Mouse (Mus musculus) hindbrain, embryonic 15.5 days (tissue): ENCODE measurements around the gene Tbce. TPM values are rescaled to one million over a fixed set of nuclear protein-coding genes. Genes with fewer than 3 reads are reported as not detected.
"Not testable (repeated sequence)": the region's sequence is repeated elsewhere in the genome, so short reads cannot be mapped to it uniquely, and the experiment has no call there.

Experiments
- ATAC-seq: fragments of 200-750 bp; cut with Nextera tagmentation; 2 replicates; pipeline ENCODE4 v1.8.0; 2017; ENCODE audit warnings: low read depth, moderate number of reproducible peaks, moderate TSS enrichment; ENCODE audit not compliant: low FRiP score
- H3K27ac ChIP-seq: fragments of 300-500 bp; sonication (generic); replicated peaks from 2 replicates; pipeline ENCODE4 v1.5.1; 2015; ENCODE audit warnings: mild to moderate bottlenecking, inconsistent platforms
- H3K27me3 ChIP-seq: fragments of 300-500 bp; sonication (generic); 2 replicates; pipeline ENCODE4 v1.6.1; 2015; ENCODE audit warnings: control low read depth, inconsistent platforms
- H3K36me3 ChIP-seq: fragments of 300-500 bp; sonication (generic); 2 replicates; pipeline ENCODE4 v1.6.1; 2015; ENCODE audit warnings: control low read depth, inconsistent platforms
- H3K4me1 ChIP-seq: fragments of 300-500 bp; sonication (generic); replicated peaks from 2 replicates; pipeline ENCODE4 v1.6.1; 2015; ENCODE audit warnings: control low read depth, inconsistent platforms
- H3K4me2 ChIP-seq: fragments of 300-500 bp; sonication (generic); 2 replicates; pipeline ENCODE4 v1.6.1; 2015; ENCODE audit warnings: moderate library complexity, mild to moderate bottlenecking, inconsistent platforms
- H3K4me3 ChIP-seq: fragments of 300-500 bp; sonication (generic); 2 replicates; pipeline ENCODE4 v1.5.1; 2015; ENCODE audit warnings: mild to moderate bottlenecking, inconsistent platforms
- H3K9ac ChIP-seq: fragments of 300-500 bp; sonication (generic); 2 replicates; pipeline ENCODE4 v1.6.1; 2015; ENCODE audit warnings: inconsistent platforms
- H3K9me3 ChIP-seq: fragments of 300-500 bp; sonication (generic); 2 replicates; pipeline ENCODE4 v1.6.1; 2016; ENCODE audit warnings: control low read depth, inconsistent platforms
- WGBS: fragments of 180-500 bp; shearing (Covaris S2); methylation state at CpG from one replicate; pipeline ENCODE4 v1.1.7; 2015; 5-methylcytosine and 5-hydroxymethylcytosine counted together
- polyA plus RNA-seq: library from polyadenylated mRNA; unstranded; fragments of >200 nt; fragmentation: Nextera tagmentation; extraction: Ambion mirVana; gene quantifications from 2 replicates; pipeline ENCODE4 v1.2.1, GENCODE M21; 2015

Gene Tbce
- polyA plus RNA-seq, 1 experiment from 2014 or later: 101 TPM

DNA sequence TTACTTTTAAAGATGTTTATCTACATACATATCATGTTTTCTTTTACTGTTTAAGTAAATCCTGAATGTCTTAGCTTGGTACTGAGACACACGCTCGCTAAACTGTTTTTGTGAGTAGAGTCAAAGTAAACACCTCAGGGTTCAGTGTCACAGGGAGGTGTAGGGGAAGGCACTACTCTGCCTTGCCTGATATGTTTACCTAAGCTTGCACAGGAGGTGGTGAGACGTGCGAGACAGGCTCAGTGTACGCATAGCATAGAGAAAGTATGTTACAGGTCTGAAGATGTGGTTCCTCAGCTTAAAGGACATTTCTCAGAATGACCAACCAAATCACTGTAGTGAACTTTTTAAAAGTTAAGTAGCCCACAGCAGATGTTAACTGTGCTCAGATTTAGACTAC is 42.0 kb downstream of the Tbce start:
- WGBS: 87% methylated on average over 5 of the region's 5 CpGs
- H3K4me3 ChIP-seq: no peak overlapping the region
- H3K9ac ChIP-seq: no peak overlapping the region
- no peaks in the 10 kb centered on the region for H3K9me3 ChIP-seq
- H3K27me3 ChIP-seq: no peaks in the 10 kb centered on the region
- H3K4me2 ChIP-seq: no peak overlapping the region
- H3K36me3 ChIP-seq: peaks cover 87% of the 10 kb centered on the region
- H3K4me1 ChIP-seq: no peaks in the 10 kb centered on the region
- no peak for ATAC-seq
- H3K27ac ChIP-seq: no peak overlapping the region

DNA sequence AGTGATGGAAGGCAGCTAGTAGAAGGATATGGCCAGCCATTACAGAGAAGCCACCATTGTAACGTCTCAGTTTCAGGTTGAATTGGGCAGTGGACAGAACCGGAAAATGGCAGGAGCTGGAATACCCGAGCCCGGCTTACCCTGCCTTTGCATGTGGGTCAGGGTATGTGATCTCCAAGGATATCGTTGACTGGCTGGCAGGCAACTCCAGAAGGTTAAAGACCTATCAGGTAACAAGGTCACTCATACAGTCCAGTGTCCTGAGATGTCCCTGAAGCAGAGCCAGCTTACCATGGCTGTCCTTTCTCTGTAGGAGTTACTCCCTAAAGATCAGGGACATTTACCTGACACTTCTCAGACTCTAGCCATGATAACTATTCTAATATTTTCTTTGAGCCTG is 44.4 kb downstream of the Tbce start:
- H3K9ac ChIP-seq: no peak overlapping the region
- ATAC-seq: no peak
- H3K27ac ChIP-seq: no peak overlapping the region
- H3K9me3 ChIP-seq: no peaks in the 10 kb centered on the region
- H3K4me1 ChIP-seq: no peaks in the 10 kb centered on the region
- H3K36me3 ChIP-seq: peaks cover 76% of the 10 kb centered on the region
- no peak overlapping the region for H3K4me2 ChIP-seq
- WGBS: 93% methylated on average over 5 of the region's 5 CpGs
- no peaks in the 10 kb centered on the region for H3K27me3 ChIP-seq
- no peak overlapping the region for H3K4me3 ChIP-seq

DNA sequence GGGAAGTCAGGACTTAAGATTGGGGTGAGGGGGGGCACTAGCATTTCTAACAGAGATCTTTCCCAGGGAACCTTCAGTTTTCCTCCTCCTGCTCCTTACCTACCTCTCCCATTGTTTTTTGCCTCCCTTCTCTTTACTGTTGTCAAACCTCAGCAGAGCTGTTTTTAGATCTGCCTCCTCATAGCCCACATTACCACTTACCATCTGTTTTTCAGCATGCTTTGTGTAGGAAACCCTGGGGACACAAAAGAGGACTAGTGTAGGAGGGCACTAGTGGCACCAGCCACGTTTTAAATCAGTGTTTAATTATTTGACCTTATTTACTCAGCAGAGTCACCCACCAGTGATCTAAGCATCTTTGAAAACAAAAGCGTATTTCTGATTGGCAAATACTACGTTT is 46.4 kb downstream of the Tbce start:
- no peak overlapping the region for H3K4me2 ChIP-seq
- H3K27me3 ChIP-seq: no peaks in the 10 kb centered on the region
- 76% methylated on average over 3 of the region's 3 CpGs for WGBS
- ATAC-seq: no peak
- peaks cover 63% of the 10 kb centered on the region for H3K36me3 ChIP-seq
- no peak overlapping the region for H3K27ac ChIP-seq
- no peaks in the 10 kb centered on the region for H3K9me3 ChIP-seq
- H3K9ac ChIP-seq: no peak overlapping the region
- H3K4me3 ChIP-seq: no peak overlapping the region
- H3K4me1 ChIP-seq: no peaks in the 10 kb centered on the region

DNA sequence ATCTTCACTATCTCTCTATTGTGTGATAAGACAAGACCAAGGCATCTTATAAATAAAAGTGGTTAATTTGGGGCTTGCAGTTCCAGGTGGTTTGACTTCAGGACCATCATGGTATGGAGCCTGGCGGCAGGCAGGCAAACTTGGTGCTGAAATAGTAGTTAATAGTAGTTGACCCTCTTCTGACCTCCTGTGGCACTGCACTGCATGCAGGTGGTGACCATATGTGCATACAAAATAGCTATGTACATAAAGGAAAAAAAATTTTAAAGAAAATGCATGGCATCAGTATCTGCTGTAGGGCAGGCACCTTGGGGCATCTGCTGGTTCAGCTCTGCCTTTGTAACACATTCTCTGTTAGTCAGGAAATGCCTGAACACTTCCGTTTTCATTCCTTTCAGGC is 49.0 kb downstream of the Tbce start:
- 79% methylated on average over 2 of the region's 2 CpGs for WGBS
- no peak for ATAC-seq
- Histone ChIP-seq H3K4me2 (no peak overlapping the region), H3K27me3 (no peaks in the 10 kb centered on the region), H3K27ac (no peak overlapping the region), H3K4me3 (no peak overlapping the region), H3K9ac (no peak overlapping the region), H3K36me3 (peaks cover 47% of the 10 kb centered on the region), H3K9me3 (no peaks in the 10 kb centered on the region), H3K4me1 (no peaks in the 10 kb centered on the region)

DNA sequence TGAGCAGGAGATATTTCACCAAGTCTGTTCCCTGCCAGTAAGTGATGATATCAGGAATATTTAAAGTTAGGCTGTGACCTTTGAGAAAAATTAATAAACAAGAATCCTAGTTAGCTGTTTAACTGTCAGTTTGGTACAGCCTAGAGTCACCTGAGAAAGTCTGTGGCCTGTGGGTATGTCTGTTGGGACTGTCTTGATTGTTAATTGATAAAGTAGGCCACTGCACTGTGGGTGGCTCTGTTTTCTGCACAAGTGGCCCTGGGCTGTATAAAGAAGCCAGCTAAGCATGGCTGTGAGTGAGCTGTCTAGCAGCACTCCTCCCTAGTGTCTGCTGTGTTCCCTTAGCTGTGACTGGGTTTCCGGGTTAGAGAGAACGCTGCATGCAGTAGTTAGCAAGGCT is 50.3 kb downstream of the Tbce start:
- H3K9me3 ChIP-seq: no peaks in the 10 kb centered on the region
- H3K4me3 ChIP-seq: no peak overlapping the region
- 93% methylated on average over 2 of the region's 2 CpGs for WGBS
- peaks cover 36% of the 10 kb centered on the region for H3K36me3 ChIP-seq
- H3K4me2 ChIP-seq: no peak overlapping the region
- ATAC-seq: no peak
- no peaks in the 10 kb centered on the region for H3K4me1 ChIP-seq
- no peak overlapping the region for H3K9ac ChIP-seq
- H3K27me3 ChIP-seq: no peaks in the 10 kb centered on the region
- no peak overlapping the region for H3K27ac ChIP-seq

DNA sequence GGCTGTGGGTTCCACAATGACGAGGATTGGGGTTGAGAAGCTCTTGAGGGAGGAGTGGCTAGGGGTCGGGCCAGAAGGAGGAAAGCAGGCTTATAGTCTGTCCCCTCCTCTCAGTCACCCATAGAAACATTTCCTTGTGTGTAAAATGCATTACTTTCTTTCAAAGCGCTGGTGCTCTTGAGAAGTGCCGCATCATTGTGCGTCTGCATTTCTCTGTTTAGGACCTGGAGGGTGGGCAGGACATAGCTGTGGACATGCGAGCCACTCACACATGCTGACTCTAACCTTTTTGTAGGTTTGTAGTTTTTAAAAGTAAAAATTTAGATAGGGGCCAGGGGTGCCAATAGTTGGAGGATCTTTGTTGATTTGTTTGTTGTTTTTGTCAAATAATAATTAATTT is 55.9 kb downstream of the Tbce start:
- 93% methylated on average over 6 of the region's 6 CpGs for WGBS
- H3K9me3 ChIP-seq: no peaks in the 10 kb centered on the region
- ATAC-seq: no peak

DNA sequence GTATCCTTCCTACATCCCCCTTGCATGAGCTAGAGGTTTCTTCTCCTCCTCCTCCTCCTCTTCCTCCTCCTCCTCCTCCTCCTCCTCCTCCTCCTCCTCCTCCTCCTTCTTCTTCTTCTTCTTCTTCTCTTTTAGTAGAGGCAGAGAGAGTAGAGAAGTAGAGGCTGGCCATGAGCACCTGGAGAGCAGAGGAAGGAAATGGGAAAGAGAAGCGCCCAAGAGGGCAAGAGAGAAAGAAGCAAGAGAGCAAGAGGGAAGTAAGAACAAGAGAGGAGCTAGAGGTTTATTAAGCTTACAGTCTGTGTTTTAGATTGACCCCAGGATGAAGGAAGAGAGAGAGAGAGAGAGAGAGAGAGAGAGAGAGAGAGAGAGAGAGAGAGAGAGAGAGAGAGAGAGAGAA is 57.6 kb downstream of the Tbce start:
- H3K4me3 ChIP-seq, H3K4me2 ChIP-seq, ATAC-seq, H3K4me1 ChIP-seq, H3K9me3 ChIP-seq, H3K36me3 ChIP-seq, H3K27me3 ChIP-seq, H3K27ac ChIP-seq, H3K9ac ChIP-seq: not testable (repeated sequence)
- WGBS: 82% methylated on average over 1 of the region's 1 CpGs

More for the DNA sequence above, 55.9 kb downstream of the Tbce start:
- Histone ChIP-seq H3K36me3 (peaks cover 13% of the 10 kb centered on the region; the same call in 1 of the 2 replicates), H3K9ac (no peak overlapping the region), H3K4me2 (no peak overlapping the region), H3K27ac (no peak overlapping the region), H3K4me1 (no peaks in the 10 kb centered on the region), H3K27me3 (no peaks in the 10 kb centered on the region), H3K4me3 (no peak overlapping the region)

DNA sequence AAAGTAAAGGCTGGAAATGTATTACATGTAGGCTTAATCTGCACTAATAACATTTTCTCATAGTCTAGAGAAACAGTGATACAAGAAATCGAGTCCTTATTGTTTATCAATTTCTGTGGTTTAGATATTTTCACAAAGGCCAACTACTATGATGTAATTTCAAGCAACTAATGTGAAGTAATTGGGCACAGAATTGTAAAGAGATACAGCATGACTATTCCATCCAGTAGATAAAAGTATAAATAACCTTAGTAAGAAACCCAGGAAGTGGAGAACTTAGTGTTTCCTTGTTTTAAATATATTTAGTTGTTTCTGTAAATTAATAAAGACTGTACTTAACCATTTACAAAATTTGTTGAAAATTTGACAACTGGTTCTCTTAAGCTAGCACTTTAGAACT is 69.6 kb downstream of the Tbce start:
- WGBS: 95% methylated on average over 1 of the region's 1 CpGs
- H3K36me3 ChIP-seq: peaks cover 6% of the 10 kb centered on the region; the same call in 1 of the 2 replicates
- no peak for ATAC-seq
- no peaks in the 10 kb centered on the region for H3K9me3 ChIP-seq
- H3K9ac ChIP-seq: no peak overlapping the region
- H3K27me3 ChIP-seq: no peaks in the 10 kb centered on the region
- H3K4me2 ChIP-seq: no peak overlapping the region
- H3K27ac ChIP-seq: no peak overlapping the region
- H3K4me1 ChIP-seq: no peaks in the 10 kb centered on the region
- H3K4me3 ChIP-seq: no peak overlapping the region

DNA sequence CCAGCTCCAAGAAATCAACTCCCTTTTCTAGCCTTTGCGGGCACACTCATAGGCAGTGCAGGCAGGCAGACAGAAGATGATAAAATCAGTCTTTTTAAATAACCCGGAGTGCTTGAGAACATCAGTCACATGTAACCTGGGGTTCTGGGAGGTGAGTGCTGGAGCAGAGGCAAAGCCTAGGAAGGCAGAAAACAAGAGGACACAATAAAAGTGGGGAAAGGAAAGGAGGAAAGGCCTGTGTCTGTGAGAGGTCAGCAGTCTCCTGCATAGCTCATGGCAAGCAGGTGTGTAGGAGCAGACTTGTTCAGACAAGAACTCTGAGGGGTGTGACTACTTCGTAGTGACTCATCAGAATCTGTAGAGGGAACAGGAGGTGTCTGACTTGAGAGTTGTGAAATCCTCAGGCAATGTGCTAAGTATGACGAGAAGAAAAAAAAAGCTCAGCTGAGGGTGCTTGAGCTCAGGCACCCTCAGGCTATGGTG is 70.8 kb downstream of the Tbce start:
- no peaks in the 10 kb centered on the region for H3K27me3 ChIP-seq
- WGBS: 90% methylated on average over 4 of the region's 4 CpGs
- no peak overlapping the region for H3K4me2 ChIP-seq
- no peaks in the 10 kb centered on the region for H3K9me3 ChIP-seq
- no peak overlapping the region for H3K9ac ChIP-seq
- H3K36me3 ChIP-seq: peaks cover 6% of the 10 kb centered on the region; the same call in 1 of the 2 replicates
- H3K4me3 ChIP-seq: no peak overlapping the region
- no peak for ATAC-seq
- H3K4me1 ChIP-seq: no peaks in the 10 kb centered on the region
- H3K27ac ChIP-seq: no peak overlapping the region

DNA sequence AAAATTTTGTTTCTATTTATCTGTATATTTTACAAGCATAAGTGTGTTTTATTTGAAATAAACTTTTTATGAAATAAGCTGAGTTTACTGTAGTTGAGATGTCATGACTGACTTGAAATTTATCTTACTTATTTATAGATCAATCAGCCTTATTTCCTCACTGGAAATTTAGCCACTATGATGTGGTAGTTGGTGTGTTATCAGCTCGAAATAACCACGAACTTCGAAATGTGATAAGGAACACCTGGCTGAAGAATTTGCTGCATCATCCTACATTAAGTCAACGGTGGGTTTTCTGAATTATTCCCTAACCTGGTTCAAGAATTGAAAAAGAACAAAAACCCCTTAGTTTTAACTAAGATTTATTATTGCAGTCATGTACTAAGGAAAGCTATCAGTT is 73.3 kb downstream of the Tbce start:
- Histone ChIP-seq H3K36me3 (0 out of 2 replicates have a peak, but pooled peaks cover 6% of the 10 kb centered on the region), H3K9me3 (no peaks in the 10 kb centered on the region), H3K4me1 (no peaks in the 10 kb centered on the region), H3K9ac (no peak overlapping the region), H3K27me3 (no peaks in the 10 kb centered on the region), H3K4me2 (no peak overlapping the region), H3K4me3 (no peak overlapping the region), H3K27ac (no peak overlapping the region)
- ATAC-seq: no peak
- WGBS: 85% methylated on average over 4 of the region's 4 CpGs

DNA sequence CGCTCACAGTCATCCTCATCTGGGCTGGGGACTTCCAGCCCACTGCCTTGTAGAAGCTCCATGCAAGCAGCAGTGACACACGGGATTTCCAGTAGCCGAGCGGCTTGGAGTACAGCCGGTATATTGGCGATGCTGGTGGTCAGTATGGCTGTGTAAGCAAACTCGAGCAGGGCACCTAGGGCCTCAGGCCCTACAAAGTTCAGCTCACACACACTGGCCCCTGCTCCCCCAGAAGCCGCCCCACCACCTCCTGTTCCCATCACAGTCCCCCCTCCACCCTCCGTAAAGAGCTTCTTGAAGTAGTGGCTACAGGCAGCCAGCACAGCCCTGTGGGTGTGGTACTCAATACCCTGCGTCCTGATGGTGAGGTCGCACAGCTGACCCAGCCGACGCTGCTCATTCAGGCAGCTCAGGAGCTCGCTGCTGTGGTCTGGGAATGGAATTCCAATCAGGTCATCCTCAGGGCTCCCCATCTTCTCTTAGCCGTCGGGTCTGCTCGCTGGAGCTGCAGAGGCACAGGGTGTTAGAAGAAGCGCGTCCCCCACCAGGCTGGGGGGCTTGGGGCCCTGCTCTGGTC is 74.0 kb downstream of the Tbce start:
- H3K9ac ChIP-seq: no peak overlapping the region
- no peak overlapping the region for H3K27ac ChIP-seq
- no peak overlapping the region for H3K4me3 ChIP-seq
- 0 out of 2 replicates have a peak, but pooled peaks cover 6% of the 10 kb centered on the region for H3K36me3 ChIP-seq
- no peak; the same call in 1 of the 2 replicates for ATAC-seq
- H3K27me3 ChIP-seq: no peaks in the 10 kb centered on the region
- H3K4me2 ChIP-seq: no peak overlapping the region
- H3K4me1 ChIP-seq: no peaks in the 10 kb centered on the region
- WGBS: 73% methylated on average over 19 of the region's 19 CpGs
- no peaks in the 10 kb centered on the region for H3K9me3 ChIP-seq

DNA sequence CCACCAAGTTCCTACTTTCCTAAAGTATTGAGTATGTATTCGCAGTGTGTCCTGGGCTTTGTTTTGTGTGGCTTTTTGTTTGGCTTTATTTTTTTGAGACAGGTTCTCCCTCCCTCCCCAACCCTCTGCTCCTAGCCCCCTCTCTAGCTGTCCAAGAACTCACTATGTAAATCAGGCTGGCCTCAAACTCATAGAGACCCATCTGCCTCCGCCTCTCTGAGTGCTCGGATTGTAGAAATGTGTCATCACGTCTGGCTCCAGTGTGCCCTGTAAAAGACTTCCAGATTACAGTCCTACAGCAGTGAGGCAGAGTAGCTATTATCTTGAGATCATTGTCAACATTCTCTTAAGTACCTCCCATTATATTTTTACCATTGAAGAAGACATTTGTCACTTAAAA is 78.4 kb downstream of the Tbce start:
- WGBS: 87% methylated on average over 4 of the region's 4 CpGs
- Histone ChIP-seq H3K27ac (no peak overlapping the region), H3K9ac (no peak overlapping the region), H3K4me3 (no peak overlapping the region), H3K4me1 (peaks cover 6% of the 10 kb centered on the region; the same call in 1 of the 2 replicates), H3K4me2 (no peak overlapping the region), H3K36me3 (no peaks in the 10 kb centered on the region), H3K9me3 (no peaks in the 10 kb centered on the region), H3K27me3 (no peaks in the 10 kb centered on the region)
- no peak for ATAC-seq

DNA sequence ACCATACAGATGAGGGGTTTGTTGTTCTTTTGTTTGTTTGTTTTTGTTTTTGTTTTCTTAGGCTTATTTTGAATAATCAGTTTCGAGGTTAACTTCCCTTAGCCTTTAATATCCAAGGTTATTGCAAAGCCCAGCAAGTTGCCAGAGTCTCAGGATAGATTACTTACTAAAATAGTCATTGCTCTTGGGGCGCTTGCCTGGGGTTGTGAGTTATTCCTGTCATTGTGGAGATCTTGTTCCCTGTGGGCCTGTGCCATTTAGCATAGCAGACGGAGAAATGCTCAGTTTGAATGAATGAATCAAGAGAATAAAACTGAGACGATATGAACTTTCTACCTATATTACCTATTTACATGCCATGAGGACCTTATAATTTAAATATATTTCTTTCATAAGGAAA is 79.2 kb downstream of the Tbce start:
- Histone ChIP-seq H3K4me2 (no peak overlapping the region), H3K4me1 (peaks cover 13% of the 10 kb centered on the region), H3K36me3 (no peaks in the 10 kb centered on the region), H3K27ac (no peak overlapping the region), H3K9ac (no peak overlapping the region), H3K4me3 (no peak overlapping the region), H3K27me3 (no peaks in the 10 kb centered on the region), H3K9me3 (no peaks in the 10 kb centered on the region)
- 89% methylated on average over 4 of the region's 4 CpGs for WGBS
- no peak for ATAC-seq
